9 mouse cellular contexts compared by ENCODE assay signal in the genomic region with DNA sequence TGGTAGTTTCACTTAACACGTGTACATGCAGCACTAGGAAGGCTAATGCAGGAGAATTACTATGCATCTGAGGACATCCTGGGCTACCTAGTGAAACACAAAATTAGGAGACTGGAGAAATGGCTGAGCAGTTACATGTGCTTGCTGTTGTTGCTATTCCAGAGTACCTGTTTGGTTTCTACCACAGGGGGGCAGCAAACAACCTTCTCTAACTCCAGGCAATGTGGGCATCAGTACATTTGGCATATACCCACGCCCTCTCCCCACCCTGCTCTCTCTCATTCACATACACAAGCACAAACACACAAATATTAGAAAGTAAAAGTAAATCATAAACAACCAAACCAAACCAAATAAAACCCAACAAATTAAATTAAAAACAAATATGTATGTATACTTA. TPM values are rescaled to one million over a fixed set of nuclear protein-coding genes. Genes with fewer than 3 reads are reported as not detected.
A peak's percentile ranks its signal among the peaks of the same experiment; 100 is the strongest.
DNase-seq lines count a peak whose midpoint lies in the region; ATAC-seq and TF ChIP-seq lines count a peak whose summit lies in the region.
"Had no signal": no experiment of that assay in that cellular context is flagged by ENCODE, and none has a peak within 500 bp of the region (broad histone marks: within the 10 kb centered on the region; RNA-seq: fewer than 3 reads in every experiment).

No protein-coding gene starts in this region.

- peak; percentile 49 for TF ChIP-seq CTCF in cortical plate, adult 2 months (IDR thresholded peaks at IDR 0.05; ENCODE audit: extremely low read depth, insufficient read depth, low read length)
- TF ChIP-seq CTCF in left cerebral cortex, adult 2 months (IDR thresholded peaks at IDR 0.05) = peak; percentile 71

- no peak overlapping the region for H3K9ac ChIP-seq in kidney, embryonic 14.5 days (ENCODE audit: low read depth, low read length)
- H3K9ac ChIP-seq in midbrain, embryonic 14.5 days (replicated peaks; ENCODE audit: low read length) = no peak overlapping the region

- H3K4me1 ChIP-seq in kidney, embryonic 14.5 days (ENCODE audit: control insufficient read depth, insufficient read depth, low read length) = no peaks in the 10 kb centered on the region
- no peaks in the 10 kb centered on the region; the same call in 1 of the 2 replicates for H3K4me1 ChIP-seq in cortical plate, adult 2 months (ENCODE audit: control insufficient read depth, insufficient read depth, low read length)
- no peaks in the 10 kb centered on the region for H3K4me1 ChIP-seq in midbrain, embryonic 14.5 days (ENCODE audit: control insufficient read depth, insufficient read depth, low read length)

- no peak overlapping the region for H3K4me3 ChIP-seq in kidney, embryonic 14.5 days (ENCODE audit: low read length)
- H3K4me3 ChIP-seq in cortical plate, adult 2 months (ENCODE audit: insufficient read depth, low read length) = no peak overlapping the region
- no peak overlapping the region for H3K4me3 ChIP-seq in left cerebral cortex, adult 2 months
- H3K4me3 ChIP-seq in midbrain, embryonic 14.5 days (replicated peaks; ENCODE audit: low read depth, low read length) = no peak overlapping the region
- H3K4me3 ChIP-seq: megakaryocyte, embryonic 14.5 days had no signal

- H3K4me2 ChIP-seq in kidney, embryonic 14.5 days (replicated peaks; ENCODE audit: low read depth, low read length) = no peak overlapping the region
- no peak overlapping the region for H3K4me2 ChIP-seq in midbrain, embryonic 14.5 days (ENCODE audit: low read length)

- intact Hi-C loops in left cerebral cortex, adult 2 months (cut with DNase I) = loop anchor here (5.0 kb wide), 2 partner anchors 37 to 107 kb away; no protein-coding TSS in a partner anchor

- H3K27ac ChIP-seq in kidney, embryonic 14.5 days (ENCODE audit: low read depth, low read length) = no peak overlapping the region
- H3K27ac ChIP-seq in cortical plate, adult 2 months (ENCODE audit: insufficient read depth, low read length) = no peak overlapping the region
- no peak overlapping the region for H3K27ac ChIP-seq in left cerebral cortex, adult 2 months
- no peak overlapping the region for H3K27ac ChIP-seq in midbrain, embryonic 14.5 days (replicated peaks; ENCODE audit: low read depth, low read length)

- H3K9me3 ChIP-seq in kidney, embryonic 14.5 days (ENCODE audit: control insufficient read depth, low read length) = no peaks in the 10 kb centered on the region
- no peaks in the 10 kb centered on the region for H3K9me3 ChIP-seq in midbrain, embryonic 14.5 days (ENCODE audit: control insufficient read depth, low read length)
- H3K9me3 ChIP-seq: megakaryocyte, embryonic 14.5 days had no signal

- no peak for ATAC-seq in kidney, embryonic 14.5 days (ENCODE audit: low FRiP score, low TSS enrichment)
- ATAC-seq in midbrain, embryonic 14.5 days (ENCODE audit: low FRiP score, low TSS enrichment) = no peak

- DNase-seq in kidney, adult 11 months = peak; percentile 19
- peak; percentile 24 for DNase-seq in WW6 (ENCODE audit: low read depth, low spot score)
- DNase-seq in heart, postnatal 4 days = peak; percentile 65
- DNase-seq in left cerebral cortex, adult 2 months (ENCODE audit: extremely low spot score in 1 of 2, low spot score in 2 of 2) = peak; percentile 37 to 44
- peak; percentile 79 for DNase-seq in midbrain, embryonic 14.5 days
- peak; percentile 60 to 78 for DNase-seq in spleen, postnatal 4 days (ENCODE audit: low spot score in 2 of 2)

- H3K36me3 ChIP-seq in kidney, embryonic 14.5 days (ENCODE audit: control insufficient read depth, insufficient read depth, low read length) = peaks cover 56% of the 10 kb centered on the region
- H3K36me3 ChIP-seq in midbrain, embryonic 14.5 days (ENCODE audit: control insufficient read depth, insufficient read depth, low read length) = peaks cover 65% of the 10 kb centered on the region

- H3K27me3 ChIP-seq in kidney, embryonic 14.5 days (ENCODE audit: control insufficient read depth, insufficient read depth, low read length) = no peaks in the 10 kb centered on the region
- H3K27me3 ChIP-seq in midbrain, embryonic 14.5 days (ENCODE audit: control insufficient read depth, insufficient read depth, low read length) = no peaks in the 10 kb centered on the region
- H3K27me3 ChIP-seq: megakaryocyte, embryonic 14.5 days had no signal

- 68% methylated on average over 2 of the region's 2 CpGs for WGBS in kidney, embryonic 14.5 days
- WGBS in midbrain, embryonic 14.5 days = 63% methylated on average over 2 of the region's 2 CpGs

- no peak for TF ChIP-seq POLR2A in cortical plate, adult 2 months (IDR thresholded peaks at IDR 0.05; ENCODE audit: extremely low read depth, insufficient read depth, low read length)

RNA-seq across cellular contexts. Expression of gene Pdcl, which starts 21.1 kb away (rescaled TPM):
- 43.1 and 51.6 TPM in 2 replicates for polyA plus RNA-seq in kidney, embryonic 14.5 days (2014; fragmentation: Nextera tagmentation; extraction: Ambion mirVana)
- 21.5 and 22.1 TPM in 2 replicates for polyA plus RNA-seq in cortical plate, adult 2 months (2012; rRNA removed)
- total RNA-seq in heart, postnatal 4 days (2021) = 10 to 100 TPM; 32.6 to 38.2 TPM
- total RNA-seq in left cerebral cortex, adult 2 months (2021) = 10 to 100 TPM; 25.3 TPM
- polyA plus RNA-seq in midbrain, embryonic 14.5 days (2014; fragmentation: Nextera tagmentation; extraction: Ambion mirVana) = 59.2 and 77.6 TPM in 2 replicates

RNA-seq across cellular contexts. Expression of gene Rc3h2, which starts 42.5 kb away (rescaled TPM):
- 21.1 and 22.8 TPM in 2 replicates for polyA plus RNA-seq in kidney, embryonic 14.5 days (2014; fragmentation: Nextera tagmentation; extraction: Ambion mirVana)
- polyA plus RNA-seq in cortical plate, adult 2 months (2012; rRNA removed) = 25.2 and 25.5 TPM in 2 replicates
- total RNA-seq in heart, postnatal 4 days (2021) = 10 to 100 TPM; 45.1 to 51.6 TPM
- 10 to 100 TPM; 81.4 to 81.6 TPM for total RNA-seq in left cerebral cortex, adult 2 months (2021)
- 29.7 and 32.3 TPM in 2 replicates for polyA plus RNA-seq in midbrain, embryonic 14.5 days (2014; fragmentation: Nextera tagmentation; extraction: Ambion mirVana)

RNA-seq across cellular contexts. Expression of gene Olfr368, which starts 53.9 kb away (rescaled TPM):
- polyA plus RNA-seq in kidney, embryonic 14.5 days (2014; fragmentation: Nextera tagmentation; extraction: Ambion mirVana) = not detected in 2 replicates
- not detected in 2 replicates for polyA plus RNA-seq in cortical plate, adult 2 months (2012; rRNA removed)
- total RNA-seq in heart, postnatal 4 days (2021) = not detected
- total RNA-seq in left cerebral cortex, adult 2 months (2021) = not detected
- polyA plus RNA-seq in midbrain, embryonic 14.5 days (2014; fragmentation: Nextera tagmentation; extraction: Ambion mirVana) = not detected in 2 replicates

Comparison
In these comparisons a context has a peak if more than half of its experiments do, and no peak if none do; other contexts are left out.
1. DNase-seq: peak in every context shown above with its lines; median percentile 79 in midbrain, embryonic 14.5 days; 69 in spleen, postnatal 4 days; 65 in heart, postnatal 4 days; 40 in left cerebral cortex, adult 2 months; 24 in WW6; 19 in kidney, adult 11 months.